Mouse (Mus musculus) CH12F3 (cell line): ENCODE measurements around the gene Lamp2.
"Not testable (repeated sequence)": the region's sequence is repeated elsewhere in the genome, so short reads cannot be mapped to it uniquely, and the experiment has no call there.

Source experiments
- in situ Hi-C: fragments of 300-500 bp; cut with MboI; formaldehyde crosslinking; loops from 2 replicates; pipeline ENCODE4 v1.14.3; 2020; ENCODE audit warnings: low sequenced_read_pairs

Gene Lamp2

GRCm38 (mm10) chrX:38429455-38429854 is 26.8 kb downstream of the Lamp2 start:
- in situ Hi-C loops: loop anchor here (25.0 kb wide), 1 partner anchor 192 kb away; no protein-coding TSS in a partner anchor

DNA sequence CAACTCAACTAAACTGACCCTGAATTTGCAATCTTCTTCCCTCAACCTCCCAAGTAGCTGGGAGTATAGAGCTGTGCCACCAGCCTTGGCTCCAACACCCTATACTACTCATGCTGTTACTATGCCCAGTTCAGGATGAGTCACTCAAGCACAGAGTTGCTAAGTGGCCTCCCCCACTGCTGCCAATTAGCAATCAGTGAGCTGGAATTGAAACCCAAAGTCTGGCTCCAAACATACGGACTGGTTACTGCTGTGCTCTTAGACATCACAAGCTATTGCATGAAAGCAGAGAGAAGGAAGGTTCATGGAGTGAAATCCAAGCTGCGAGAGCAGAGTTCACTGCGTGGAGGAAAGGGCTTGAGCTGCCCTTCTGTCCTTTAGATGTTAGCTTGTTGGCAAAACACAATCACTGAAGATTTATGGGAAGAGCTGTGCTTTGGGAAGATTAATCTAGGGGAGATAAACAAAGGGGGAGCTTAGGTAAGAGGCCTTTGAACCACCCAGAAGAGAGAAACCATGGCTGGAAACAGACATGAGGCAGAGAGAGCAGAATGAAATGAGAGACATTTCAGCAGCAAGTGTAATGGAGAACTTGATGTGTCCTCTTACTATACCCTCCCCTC is 27.3 kb downstream of the Lamp2 start:
- in situ Hi-C loops: loop anchor here (25.0 kb wide), 1 partner anchor 192 kb away; no protein-coding TSS in a partner anchor

DNA sequence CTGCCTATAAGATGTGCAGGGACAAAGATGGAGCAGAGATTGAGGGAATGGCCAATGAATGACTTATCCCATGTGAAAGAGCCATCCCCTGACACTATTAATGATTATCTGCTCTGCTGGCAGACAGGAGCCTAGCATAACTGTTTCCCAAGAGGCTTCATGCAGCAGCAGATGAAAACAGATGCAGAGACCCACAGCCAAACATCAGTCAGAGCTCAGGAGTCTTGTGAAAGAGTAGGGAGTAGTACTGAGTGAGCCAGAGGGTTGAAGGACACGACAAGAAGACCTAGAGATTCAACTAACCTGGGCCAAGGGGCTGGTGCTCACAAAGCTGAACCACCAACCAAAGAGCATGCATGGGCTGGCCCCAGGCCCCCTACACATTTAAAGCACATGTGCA is 30.2 kb downstream of the Lamp2 start:
- in situ Hi-C loops: loop anchor here (25.0 kb wide), 1 partner anchor 189 kb away; no protein-coding TSS in a partner anchor

- in situ Hi-C loops: no loop called here
Observed at GRCm38 (mm10) chrX:38423096-38423495, 33.2 kb downstream of the Lamp2 start.

GRCm38 (mm10) chrX:38422396-38422795 is 33.9 kb downstream of the Lamp2 start:
- in situ Hi-C loops: no loop called here

- in situ Hi-C loops: no loop called here
Observed at GRCm38 (mm10) chrX:38403879-38404278, 52.4 kb downstream of the Lamp2 start.

DNA sequence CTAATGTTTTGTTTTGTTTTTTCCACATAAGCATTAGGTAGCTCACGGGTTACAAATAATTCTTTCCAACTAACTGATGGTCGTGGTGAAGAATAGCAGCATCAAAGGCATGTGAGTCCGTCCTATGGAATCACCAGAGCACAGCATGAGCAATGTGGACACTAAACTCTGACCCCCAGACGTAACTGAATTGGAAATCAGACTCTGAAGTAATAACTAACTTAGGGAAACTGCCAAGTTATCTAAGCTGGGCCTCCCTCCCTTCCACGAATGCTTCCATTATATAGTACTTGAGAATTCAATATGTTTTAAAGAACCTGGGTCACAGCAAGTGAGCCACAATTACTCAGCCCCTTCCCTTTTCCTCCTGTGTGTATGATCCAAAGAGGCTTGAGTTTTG is 53.3 kb downstream of the Lamp2 start:
- in situ Hi-C loops: no loop called here

DNA sequence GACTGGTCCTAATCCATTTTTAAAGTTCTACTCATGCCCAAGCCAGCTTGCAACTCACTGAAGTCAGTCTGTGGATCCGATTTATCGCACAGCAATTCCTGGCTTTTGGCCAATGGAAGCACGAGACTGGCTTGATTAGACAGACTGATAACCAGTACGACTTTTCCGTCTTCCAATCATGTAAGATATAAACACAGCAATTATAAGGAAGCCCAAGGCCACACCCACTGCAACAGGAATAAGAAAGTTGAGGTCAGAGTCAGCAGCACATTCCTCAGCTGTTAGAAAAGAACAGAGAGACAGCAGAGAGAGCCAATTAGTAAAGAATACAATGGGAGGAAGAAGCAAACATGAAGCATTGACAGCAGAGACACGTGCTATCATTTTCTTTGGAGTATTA is 54.2 kb downstream of the Lamp2 start:
- in situ Hi-C loops: no loop called here

GRCm38 (mm10) chrX:38400616-38401015 is 55.6 kb downstream of the Lamp2 start:
- in situ Hi-C loops: no loop called here

GRCm38 (mm10) chrX:38399671-38400070 is 56.6 kb downstream of the Lamp2 start:
- in situ Hi-C loops: no loop called here

- in situ Hi-C loops: not testable (repeated sequence)
Observed at GRCm38 (mm10) chrX:38373169-38373568, 83.1 kb downstream of the Lamp2 start.

- in situ Hi-C loops: not testable (repeated sequence)
Observed at GRCm38 (mm10) chrX:38364621-38365020, 91.6 kb downstream of the Lamp2 start.

GRCm38 (mm10) chrX:38362016-38362415 is 94.2 kb downstream of the Lamp2 start:
- in situ Hi-C loops: no loop called here
